Mouse (Mus musculus) layer of hippocampus, postnatal 10 days (tissue): ENCODE measurements at regions not wholly inside any gene's neighbourhood (a gene's known extent, or its start where the extent isn't known, plus 50 kb on each side); places are given as distances from the start of the nearest gene placed in this dataset.

Experiments used
- DNase-seq, 2 experiments: peaks; one replicate each; pipeline ENCODE4 v3.0.0; 2021; ENCODE audit warnings: low spot score in 2 of 2

- no peak for DNase-seq
Observed at GRCm38 (mm10) chr4:127534411-127534810, 176.4 kb upstream of the Gjb5 start.

DNA sequence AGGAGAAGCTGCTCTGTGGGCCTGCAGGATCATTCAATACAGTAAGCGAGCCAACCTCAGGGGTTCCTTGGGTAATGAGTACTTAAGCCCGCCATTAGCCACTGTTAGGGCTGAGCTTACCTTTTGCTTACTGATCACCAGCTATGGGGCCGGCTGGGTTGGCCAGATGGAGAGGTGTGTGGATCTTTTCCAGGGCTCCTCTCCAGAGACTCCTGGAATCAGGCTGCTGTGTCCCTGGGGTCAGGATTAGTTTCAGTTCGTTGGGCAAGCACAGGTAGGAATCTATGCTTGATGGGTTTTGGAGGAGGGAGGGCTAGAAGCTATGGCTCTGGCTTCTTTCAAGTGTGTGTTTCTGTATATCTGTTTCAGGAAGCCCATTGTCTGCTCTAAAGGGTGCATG lies 175.7 kb upstream of the Gjb5 start:
- no peak for DNase-seq

GRCm38 (mm10) chr4:127530779-127531178 lies 172.8 kb upstream of the Gjb5 start:
- no peak for DNase-seq

DNA sequence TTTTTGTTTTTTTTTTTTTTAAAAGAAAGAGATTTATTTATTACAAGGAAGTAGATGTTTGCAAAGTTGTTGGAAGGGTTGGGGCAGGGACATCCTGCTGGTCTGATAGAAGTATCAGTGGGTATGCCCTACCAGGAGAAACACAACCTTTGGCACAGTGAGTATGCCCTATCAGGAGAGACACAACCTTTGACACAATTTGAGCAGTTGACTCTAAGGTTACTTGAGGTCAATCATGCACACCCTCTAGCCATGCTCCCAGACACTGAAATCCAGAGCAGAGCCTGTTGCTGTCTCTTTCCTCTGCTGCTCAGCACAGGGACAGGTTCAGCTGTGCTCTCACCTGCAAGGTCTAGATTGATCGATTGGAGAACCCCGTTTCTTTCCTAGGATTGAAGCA lies 164.2 kb upstream of the Gjb5 start:
- no peak for DNase-seq

DNA sequence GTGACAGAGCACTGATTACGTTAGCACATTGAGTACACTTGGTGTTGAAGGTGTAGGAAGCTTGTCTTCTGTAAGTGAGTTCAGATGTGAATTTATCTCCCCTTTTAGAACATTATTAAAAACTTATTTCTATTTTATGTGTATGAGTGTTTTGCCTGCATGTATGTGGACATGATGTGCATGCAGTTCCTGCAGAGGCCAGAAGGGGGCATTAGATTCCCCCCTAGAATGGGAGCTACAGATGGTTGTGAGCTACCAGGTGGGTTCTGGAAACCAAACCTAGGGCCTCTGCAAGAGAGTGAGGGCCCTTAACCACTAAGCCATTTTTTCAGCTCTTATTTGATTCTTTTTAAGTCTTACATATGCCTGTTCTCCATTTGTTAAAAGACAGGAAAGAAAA lies 160.0 kb upstream of the Gjb5 start:
- DNase-seq, result no peak

GRCm38 (mm10) chr4:127517539-127517938 lies 159.6 kb upstream of the Gjb5 start:
- no peak for DNase-seq

- DNase-seq, result peak; percentile 26 to 43
Observed at GRCm38 (mm10) chr4:127509936-127510335, 152.0 kb upstream of the Gjb5 start.

DNA sequence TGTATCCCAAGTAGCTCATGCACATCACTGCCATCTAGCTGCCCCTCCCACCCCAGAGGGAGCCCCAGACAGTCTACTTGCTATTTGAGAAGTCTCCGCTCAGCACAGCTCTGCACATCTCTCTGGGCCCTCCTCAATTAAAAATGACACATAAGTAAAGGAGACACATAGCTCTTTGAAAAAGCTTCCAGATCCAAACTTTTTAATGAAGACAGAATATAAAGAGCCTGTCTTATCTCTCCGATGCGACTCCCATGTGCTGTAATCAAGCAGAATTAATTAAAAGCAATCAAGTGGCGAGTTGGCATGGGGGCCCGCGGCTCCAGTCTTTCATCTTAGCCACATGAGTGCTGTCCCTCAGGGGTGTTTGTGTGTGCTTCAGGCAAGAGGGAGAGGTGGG lies 144.6 kb upstream of the Gjb5 start:
- no peak for DNase-seq

GRCm38 (mm10) chr4:127501881-127502280 lies 143.9 kb upstream of the Gjb5 start:
- no peak for DNase-seq

DNA sequence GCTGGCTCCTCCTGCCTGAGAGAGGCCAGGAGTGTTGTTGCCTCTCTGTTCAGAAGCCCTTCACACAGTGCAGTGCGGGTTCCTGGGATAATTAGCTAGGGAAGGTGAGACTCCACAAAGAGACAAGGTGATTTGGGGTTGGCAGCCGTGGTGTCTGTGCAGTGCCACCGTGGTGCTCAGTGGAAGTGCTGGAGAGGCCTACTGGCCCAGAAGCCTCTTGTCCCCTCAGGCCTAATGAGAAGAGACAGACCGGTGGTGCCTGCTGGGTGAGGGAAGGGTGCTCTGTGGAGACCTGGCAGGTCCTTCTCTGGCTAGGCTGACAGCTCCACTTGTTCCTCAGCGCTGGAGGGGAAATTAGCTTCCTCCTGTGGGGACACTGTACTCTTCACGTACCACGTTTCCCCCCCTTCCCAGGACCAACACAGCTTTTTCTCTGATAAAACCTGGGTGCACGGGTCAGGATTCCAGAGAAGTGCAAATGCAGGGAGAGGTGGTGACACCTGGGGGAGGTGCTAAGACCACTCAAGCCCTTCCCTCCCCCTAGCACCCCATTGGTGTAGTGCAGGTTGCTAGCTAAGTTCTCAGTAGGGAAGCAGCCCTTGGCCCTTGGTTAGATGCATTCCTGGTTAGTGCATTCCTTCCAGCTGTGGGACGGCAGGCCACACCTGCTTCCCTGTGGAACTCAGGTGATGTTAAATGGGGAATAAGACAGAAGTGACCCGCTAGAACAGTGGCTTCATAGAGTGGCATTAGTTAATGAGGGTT lies 129.2 kb upstream of the Gjb5 start:
- no peak for DNase-seq

DNA sequence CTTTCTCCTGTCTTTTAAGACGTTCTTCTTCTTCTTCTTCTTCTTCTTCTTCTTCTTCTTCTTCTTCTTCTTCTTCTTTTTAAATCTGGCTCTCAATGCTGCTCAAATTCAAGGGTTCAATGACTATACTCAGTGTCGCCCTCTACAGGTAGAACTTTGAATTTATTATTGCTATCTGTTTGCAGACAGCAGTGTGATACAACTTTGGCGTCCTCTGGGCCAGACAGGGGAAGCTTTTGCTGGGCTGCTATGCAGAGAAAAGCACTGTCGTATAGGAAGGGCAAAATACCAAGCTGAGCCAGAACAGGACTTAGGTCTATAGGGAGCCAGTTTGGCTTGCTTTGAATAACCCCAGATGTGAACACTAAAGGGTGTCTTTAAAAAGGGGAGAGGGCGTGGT lies 127.3 kb upstream of the Gjb5 start:
- no peak for DNase-seq

DNA sequence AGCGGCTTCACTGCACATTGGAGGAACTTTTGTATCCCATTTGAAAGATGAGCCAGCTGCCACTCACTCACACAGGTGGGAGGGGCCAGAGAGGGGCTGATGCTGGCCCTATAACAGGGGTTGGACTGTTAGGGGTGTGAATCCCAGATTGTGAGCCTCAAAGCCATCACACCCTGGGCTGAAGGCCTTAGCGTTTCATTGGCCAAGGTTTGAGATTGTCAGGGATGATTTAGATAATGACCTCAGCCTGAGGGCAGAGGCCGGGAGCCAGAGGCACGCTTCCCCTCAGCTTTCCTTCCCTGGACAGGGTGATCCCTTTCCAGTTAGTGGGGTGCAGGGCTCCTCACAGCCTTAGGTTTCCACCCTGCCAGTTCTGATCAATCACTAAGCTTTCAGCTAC lies 124.5 kb upstream of the Gjb5 start:
- DNase-seq, result no peak

GRCm38 (mm10) chr4:127480339-127480738 lies 122.4 kb upstream of the Gjb5 start:
- DNase-seq, result no peak

DNA sequence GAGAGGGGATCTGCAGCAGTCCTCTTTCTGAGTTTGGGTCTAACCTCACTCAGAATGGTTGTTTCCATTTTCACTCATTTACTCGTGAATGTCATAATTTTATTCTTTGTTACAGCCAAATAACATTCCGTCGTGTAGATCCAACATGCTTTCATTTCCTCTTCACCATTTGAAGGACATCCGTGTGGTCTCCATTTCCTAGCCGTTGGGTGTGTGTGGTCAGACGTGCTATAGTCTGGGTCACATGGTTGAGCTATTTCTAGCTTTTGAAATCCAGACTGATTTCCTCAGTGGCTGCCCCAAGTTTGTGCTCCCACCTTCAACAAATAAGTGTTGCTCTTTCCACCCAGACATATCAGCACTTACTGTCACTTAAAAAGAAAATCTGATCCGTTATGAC lies 111.9 kb upstream of the Gjb5 start:
- no peak for DNase-seq

DNA sequence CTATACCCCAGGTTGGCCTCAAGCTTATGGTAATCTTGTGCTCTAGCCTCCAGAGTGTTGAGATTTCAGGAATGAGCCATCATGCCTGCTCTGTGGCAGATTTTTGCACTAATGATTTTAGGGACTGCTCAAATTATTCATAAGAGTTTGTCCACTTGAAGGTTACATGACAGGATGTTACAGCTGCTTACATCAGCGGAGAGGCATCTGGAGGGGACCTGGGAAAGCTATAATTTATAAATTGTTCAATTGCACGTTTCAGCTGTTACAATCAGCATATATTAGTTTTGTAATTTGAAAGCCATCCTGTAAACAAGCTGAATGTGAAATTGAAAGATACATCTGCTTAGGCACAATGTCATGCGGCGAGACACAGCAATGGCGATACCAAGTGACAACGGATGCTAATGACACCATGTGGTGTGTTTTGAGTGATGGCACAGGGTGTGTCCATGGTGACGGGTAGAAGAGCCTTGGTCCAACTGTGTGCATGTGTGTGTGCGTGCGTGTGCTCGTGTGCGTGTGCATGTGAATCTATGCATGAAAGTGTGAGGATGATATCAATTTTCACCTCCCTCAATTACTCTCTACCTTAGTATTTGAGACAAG lies 96.6 kb upstream of the Gjb5 start:
- DNase-seq, result no peak

GRCm38 (mm10) chr4:127452081-127452480 lies 94.1 kb upstream of the Gjb5 start:
- DNase-seq, result no peak

GRCm38 (mm10) chr4:127445300-127445699 lies 87.3 kb upstream of the Gjb5 start:
- DNase-seq, result no peak

GRCm38 (mm10) chr4:127444056-127444455 lies 86.1 kb upstream of the Gjb5 start:
- DNase-seq, result no peak

DNA sequence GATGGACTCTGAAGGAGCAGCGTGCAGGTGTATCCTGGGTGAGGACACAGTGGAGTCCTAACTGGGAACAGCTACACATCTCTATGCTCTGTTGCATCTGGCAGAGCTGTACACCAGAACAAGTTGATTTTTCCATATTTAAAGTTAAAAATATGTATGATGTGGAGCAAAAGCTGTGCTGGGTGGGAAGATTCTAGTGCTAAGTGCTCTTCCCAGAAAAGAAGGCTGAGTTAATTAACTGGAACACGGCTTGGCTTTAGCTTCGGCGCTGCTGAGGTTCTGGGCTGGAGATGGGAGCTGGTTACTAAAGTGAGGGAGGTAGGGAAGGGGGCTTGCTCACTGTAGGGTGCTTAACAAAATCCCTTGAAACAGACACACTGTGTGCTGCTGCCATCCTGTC lies 84.0 kb upstream of the Gjb5 start:
- DNase-seq, result no peak

DNA sequence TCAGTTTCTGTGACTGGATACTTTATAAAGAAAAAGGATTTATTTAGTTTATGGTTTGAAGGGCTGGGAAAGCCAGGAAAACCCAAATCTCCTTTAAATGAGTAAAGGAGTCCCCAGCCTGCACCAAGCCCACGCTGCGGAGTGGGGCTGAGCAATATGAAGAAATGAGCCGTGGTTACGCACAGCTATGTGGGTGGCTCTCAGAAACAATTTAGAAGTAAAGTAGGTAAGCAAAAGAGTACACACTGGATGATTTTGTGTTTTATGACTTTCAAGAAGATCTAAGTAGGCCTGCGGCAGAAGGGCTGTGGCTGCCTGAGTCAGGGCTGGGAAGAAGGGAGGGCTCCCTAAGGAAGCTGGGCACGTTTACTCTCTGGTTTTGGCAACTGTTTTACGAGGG lies 82.6 kb upstream of the Gjb5 start:
- DNase-seq, result no peak

DNA sequence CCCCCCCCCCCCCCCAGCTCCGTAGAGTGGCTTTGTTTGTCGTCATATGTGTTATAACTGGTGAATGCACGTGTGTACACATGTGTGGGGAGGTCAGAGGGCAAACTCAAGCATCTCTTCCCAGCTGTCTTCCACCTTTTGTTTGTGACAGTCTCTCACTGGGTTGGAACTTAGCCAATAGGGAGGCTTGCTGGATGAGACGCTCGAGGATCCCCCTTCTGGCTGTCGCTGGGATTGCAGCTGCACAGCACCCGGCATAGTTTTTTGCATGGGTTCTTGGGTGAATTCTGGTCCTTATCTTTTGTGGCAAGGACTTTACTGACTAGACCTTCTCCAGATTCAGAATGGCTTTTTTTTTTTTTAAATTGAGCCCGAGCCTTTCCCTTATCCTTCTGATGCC lies 77.1 kb upstream of the Gjb5 start:
- peak; percentile 65 to 73 for DNase-seq

- DNase-seq, result no peak
Observed at GRCm38 (mm10) chr4:127430237-127430636, 72.3 kb upstream of the Gjb5 start.

DNA sequence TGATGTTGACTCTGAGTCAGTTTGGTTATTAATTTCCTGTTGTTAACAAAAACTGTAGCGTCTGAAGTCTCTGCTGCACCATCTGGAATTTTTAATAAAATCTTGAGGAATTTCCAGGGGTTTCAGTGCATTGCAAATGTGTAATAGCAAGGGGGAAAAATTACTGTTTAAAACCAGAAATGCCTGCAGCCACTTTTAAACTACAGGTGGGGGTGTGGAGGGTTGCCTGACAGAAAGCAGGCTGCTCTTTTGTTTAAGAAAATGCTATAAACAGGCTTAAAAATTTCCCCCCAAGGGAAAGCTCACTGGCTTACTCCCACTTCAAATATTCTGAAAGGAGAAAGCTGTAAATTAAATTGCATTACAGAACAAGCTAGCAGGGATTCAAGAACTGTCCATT lies 71.8 kb upstream of the Gjb5 start:
- no peak for DNase-seq
